Mouse (Mus musculus): ENCODE measurements around the gene Kdelc2.

DNA sequence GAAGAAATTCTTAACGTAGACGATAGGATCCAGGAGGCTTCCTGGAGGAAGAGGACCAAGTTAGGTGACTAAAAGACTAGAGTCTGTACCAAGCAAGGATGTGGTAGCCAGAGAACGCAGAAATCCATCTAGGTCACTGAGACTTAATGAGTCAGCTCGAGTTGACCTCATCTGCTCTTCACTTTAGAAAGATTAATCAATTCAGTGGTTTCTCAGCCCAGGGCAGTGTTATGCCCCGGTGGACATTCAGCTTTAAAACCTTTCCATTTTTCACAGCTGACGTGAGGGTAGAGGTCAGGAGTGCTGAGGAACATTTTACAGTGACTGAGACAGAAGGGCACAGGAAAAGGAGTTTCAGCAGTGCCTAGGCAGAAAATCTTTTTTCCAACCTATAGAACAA lies 37.4 kb upstream of the Kdelc2 start:
- no peak for TF ChIP-seq CTCF (IDR thresholded peaks at IDR 0.05)
- no peak for TF ChIP-seq POLR2A (IDR thresholded peaks at IDR 0.05; ENCODE audit: insufficient read depth, low read depth, low read length)

Measured in heart, adult 2 months (tissue).